Mouse (Mus musculus) kidney, postnatal 0 days (tissue): Measurements from ENCODE around the gene Hsh2d. TPM values are rescaled to one million over a fixed set of nuclear protein-coding genes. Genes with fewer than 3 reads are reported as not detected.

ENCODE experiments used
- ATAC-seq: fragments of 200-750 bp; cut with Nextera tagmentation; replicated peaks from 2 replicates; pipeline ENCODE4 v1.8.0; 2017; ENCODE audit warnings: low read depth, moderate number of reproducible peaks, moderate TSS enrichment, moderate library complexity; ENCODE audit not compliant: low FRiP score
- DNase-seq: peaks from one replicate; pipeline ENCODE4 v3.0.0-alpha.2; 2016; ENCODE audit warnings: low spot score
- H3K27ac ChIP-seq: fragments of 300-500 bp; sonication (generic); 2 replicates; pipeline ENCODE4 v1.5.1; 2014; ENCODE audit warnings: mild to moderate bottlenecking
- H3K27me3 ChIP-seq: fragments of 300-500 bp; sonication (generic); 2 replicates; pipeline ENCODE4 v1.6.1; 2014; ENCODE audit warnings: low read length, mixed read lengths; ENCODE audit not compliant: insufficient read depth
- H3K36me3 ChIP-seq: fragments of 300-500 bp; sonication (generic); 2 replicates; pipeline ENCODE4 v1.6.1; 2014; ENCODE audit warnings: low read length, mixed read lengths; ENCODE audit not compliant: insufficient read depth
- H3K4me1 ChIP-seq: fragments of 300-500 bp; sonication (generic); replicated peaks from 2 replicates; pipeline ENCODE4 v1.6.1; 2014; ENCODE audit warnings: antibody characterized with exemption, low read length, mixed read lengths; ENCODE audit not compliant: insufficient read depth
- H3K4me2 ChIP-seq: fragments of 300-500 bp; sonication (generic); 2 replicates; pipeline ENCODE4 v1.6.1; 2014; ENCODE audit warnings: mild to moderate bottlenecking, low read length, moderate library complexity, mixed read lengths
- H3K4me3 ChIP-seq: fragments of 300-500 bp; sonication (generic); replicated peaks from 2 replicates; pipeline ENCODE4 v1.5.1; 2014; ENCODE audit warnings: low read depth, low read length
- H3K9ac ChIP-seq: fragments of 300-500 bp; sonication (generic); 2 replicates; pipeline ENCODE4 v1.6.1; 2014; ENCODE audit warnings: low read depth, low read length
- H3K9me3 ChIP-seq: fragments of 300-500 bp; sonication (generic); replicated peaks from 2 replicates; pipeline ENCODE4 v1.6.1; 2016; ENCODE audit warnings: low read length, inconsistent platforms, mixed read lengths
- CTCF ChIP-seq: IDR thresholded peaks from 2 replicates; pipeline ENCODE4 v1.5.1; 2016; ENCODE audit warnings: antibody characterized with exemption, low read depth, mild to moderate bottlenecking, moderate library complexity
- WGBS: fragments of 180-500 bp; shearing (Covaris S2); extraction: QIAGEN DNeasy Blood & Tissue Kit; methylation state at CpG from one replicate; pipeline ENCODE4 v1.1.7; 2014; 5-methylcytosine and 5-hydroxymethylcytosine counted together
- polyA plus RNA-seq: library from polyadenylated mRNA; unstranded; fragments of >200 nt; fragmentation: Nextera tagmentation; extraction: Ambion mirVana; gene quantifications from 2 replicates; pipeline ENCODE4 v1.2.1, GENCODE M21; 2015

Gene Hsh2d
- polyA plus RNA-seq, 1 experiment from 2014 or later, result 0.24 TPM

DNA sequence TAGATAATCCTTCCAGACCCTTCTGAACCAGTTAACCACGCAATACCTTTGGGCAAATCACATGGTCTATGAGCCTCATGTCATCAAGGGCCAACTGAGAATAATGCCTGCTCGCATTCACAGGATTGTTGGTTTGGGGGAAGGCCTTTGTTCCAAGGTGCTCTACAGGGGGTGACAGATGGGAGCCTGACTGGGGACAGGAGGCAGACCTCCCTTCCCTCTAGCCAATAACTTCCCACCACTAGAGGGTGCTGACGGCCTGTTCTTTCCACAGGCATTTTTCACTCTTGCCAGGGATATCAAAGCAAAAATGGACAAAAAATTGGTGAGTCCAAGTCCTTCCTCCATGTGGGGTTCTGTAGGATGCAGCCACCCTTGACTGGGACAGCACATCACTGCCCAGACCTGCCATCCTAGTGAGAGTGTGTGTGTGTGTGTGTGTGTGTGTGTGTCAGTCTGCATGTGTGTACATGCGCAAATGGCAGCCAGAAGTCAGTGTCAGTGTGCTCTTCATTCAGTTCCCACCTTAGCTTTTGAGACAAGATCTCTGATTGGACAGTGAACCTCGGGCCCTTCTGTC, 12.0 kb upstream of the Hsh2d start:
- Histone ChIP-seq H3K4me1 (no peaks in the 10 kb centered on the region), H3K36me3 (peaks cover 70% of the 10 kb centered on the region), H3K9ac (no peak overlapping the region), H3K27ac (no peak overlapping the region), H3K4me2 (no peak overlapping the region), H3K4me3 (no peak overlapping the region), H3K27me3 (no peaks in the 10 kb centered on the region), H3K9me3 (no peaks in the 10 kb centered on the region)
- DNase-seq, result peak; percentile 83
- ATAC-seq, result peak; percentile 57; the same call in 1 of the 2 replicates
- TF ChIP-seq CTCF, result peak; percentile 91
- 66% methylated on average over 5 of the region's 5 CpGs for WGBS

DNA sequence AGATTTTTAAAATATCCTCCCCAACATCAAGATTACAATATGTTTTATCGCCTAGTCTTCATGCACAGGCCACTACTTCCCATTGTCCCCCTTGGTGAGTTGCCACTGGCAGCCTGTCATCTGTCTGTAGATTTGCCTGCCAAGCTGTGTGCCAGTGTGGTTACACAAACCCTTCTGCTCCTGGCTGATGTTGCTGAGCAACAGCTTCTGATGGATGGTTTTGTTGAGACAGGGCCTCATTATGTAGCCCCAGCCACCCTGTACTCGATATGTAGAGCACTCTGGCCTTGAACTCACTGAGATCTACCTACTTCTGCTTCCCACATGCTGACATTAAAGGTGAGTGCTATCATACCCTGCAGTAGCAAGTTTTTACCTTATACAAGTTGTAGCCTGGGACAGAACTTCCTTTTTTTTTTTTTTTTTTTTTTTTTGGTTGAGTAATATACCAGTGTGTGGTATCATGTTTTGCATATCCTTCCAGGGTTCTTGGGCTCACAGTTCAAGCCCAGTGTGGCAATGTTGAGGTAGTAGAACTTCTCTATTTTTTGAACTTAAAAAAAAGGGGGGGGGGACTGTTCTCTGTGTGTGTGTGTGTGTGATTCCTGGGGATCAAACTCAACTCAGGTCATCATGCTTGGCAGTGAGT, 5.8 kb upstream of the Hsh2d start:
- Histone ChIP-seq H3K4me1 (no peaks in the 10 kb centered on the region), H3K36me3 (peaks cover 19% of the 10 kb centered on the region; the same call in 1 of the 2 replicates), H3K9ac (no peak overlapping the region), H3K4me2 (no peak overlapping the region), H3K27ac (no peak overlapping the region), H3K9me3 (no peaks in the 10 kb centered on the region), H3K4me3 (no peak overlapping the region), H3K27me3 (no peaks in the 10 kb centered on the region)
- TF ChIP-seq CTCF, result no peak
- DNase-seq, result no peak
- WGBS, result 85% methylated on average over 2 of the region's 2 CpGs
- ATAC-seq, result no peak

DNA sequence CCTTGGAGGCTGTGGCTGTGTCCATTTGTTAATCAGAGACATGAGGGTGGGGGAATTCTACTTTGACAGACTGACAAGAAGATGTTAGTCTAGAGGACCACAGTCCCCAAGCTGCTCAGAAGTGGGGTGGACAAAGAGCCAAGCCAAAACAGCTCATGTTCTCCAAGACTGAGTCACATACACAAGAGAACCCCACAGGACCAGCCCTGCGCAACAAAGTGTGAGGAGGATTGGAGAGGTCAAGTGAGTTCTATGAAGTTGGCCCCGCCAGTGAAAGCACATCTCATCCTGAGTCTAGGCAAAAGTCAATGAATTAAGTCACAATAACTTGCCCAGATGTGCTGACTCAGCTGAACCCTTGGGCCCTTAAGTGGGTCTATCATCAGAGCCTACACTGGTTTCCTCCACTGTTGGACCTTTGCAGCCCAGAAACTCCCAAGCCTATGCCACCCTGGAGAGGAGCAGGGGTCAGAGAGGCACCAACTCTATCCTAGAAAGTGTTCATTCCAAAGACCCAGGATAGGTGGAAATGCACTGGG, 1.6 kb upstream of the Hsh2d start:
- Histone ChIP-seq H3K4me1 (no peaks in the 10 kb centered on the region), H3K9me3 (no peaks in the 10 kb centered on the region), H3K4me3 (no peak overlapping the region), H3K36me3 (no peaks in the 10 kb centered on the region), H3K4me2 (no peak overlapping the region), H3K27ac (no peak overlapping the region), H3K9ac (no peak overlapping the region), H3K27me3 (no peaks in the 10 kb centered on the region)
- DNase-seq (no peak), ATAC-seq (no peak)
- WGBS, result 78% methylated on average over 2 of the region's 2 CpGs
- TF ChIP-seq CTCF, result no peak

DNA sequence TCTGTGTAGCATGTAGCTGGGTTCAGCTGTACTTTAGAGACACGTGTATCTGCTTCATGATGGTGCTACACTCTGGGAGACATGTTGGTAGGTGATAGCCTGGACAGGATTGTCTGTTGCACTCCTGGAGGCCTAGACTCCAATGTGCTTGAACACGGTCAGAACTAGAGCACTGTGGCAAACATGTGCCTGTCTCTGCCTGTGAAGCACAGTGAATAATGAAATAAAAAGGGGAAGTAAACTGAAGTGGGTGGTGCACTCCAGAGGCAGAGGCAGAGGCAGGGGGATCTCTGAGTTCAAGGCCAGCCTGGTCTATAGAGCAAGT, 739 bp downstream of the Hsh2d start:
- 89% methylated on average over 2 of the region's 2 CpGs for WGBS
- Histone ChIP-seq H3K4me2 (no peak overlapping the region), H3K27ac (no peak overlapping the region), H3K4me3 (no peak overlapping the region), H3K9ac (no peak overlapping the region), H3K4me1 (no peaks in the 10 kb centered on the region), H3K27me3 (no peaks in the 10 kb centered on the region), H3K9me3 (no peaks in the 10 kb centered on the region), H3K36me3 (no peaks in the 10 kb centered on the region)
- DNase-seq (no peak), ATAC-seq (no peak)
- TF ChIP-seq CTCF, result no peak

DNA sequence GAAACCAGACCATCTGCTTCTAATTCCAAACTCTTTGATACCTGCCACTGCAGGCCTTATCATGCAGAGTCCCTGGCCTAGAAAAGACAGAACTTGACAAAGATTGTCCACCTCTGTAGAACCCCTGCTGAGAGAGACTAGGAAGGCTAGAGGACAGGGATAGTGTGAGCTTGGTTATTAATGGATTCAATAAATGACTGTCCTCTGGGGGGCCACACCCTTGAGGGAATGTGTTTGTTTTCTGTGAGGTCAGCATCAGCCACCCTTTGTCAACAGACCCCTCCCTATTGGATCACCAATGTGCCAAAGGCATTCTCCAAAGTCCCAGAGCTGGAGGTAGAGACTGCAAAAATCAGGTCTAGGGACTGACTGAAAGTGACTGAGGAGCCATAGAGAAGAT, 2.6 kb downstream of the Hsh2d start:
- Histone ChIP-seq H3K27me3 (no peaks in the 10 kb centered on the region), H3K36me3 (no peaks in the 10 kb centered on the region), H3K4me1 (no peaks in the 10 kb centered on the region), H3K4me3 (no peak overlapping the region), H3K27ac (no peak overlapping the region), H3K9me3 (no peaks in the 10 kb centered on the region), H3K4me2 (no peak overlapping the region), H3K9ac (no peak overlapping the region)
- ATAC-seq (no peak), DNase-seq (no peak)
- no peak for TF ChIP-seq CTCF

DNA sequence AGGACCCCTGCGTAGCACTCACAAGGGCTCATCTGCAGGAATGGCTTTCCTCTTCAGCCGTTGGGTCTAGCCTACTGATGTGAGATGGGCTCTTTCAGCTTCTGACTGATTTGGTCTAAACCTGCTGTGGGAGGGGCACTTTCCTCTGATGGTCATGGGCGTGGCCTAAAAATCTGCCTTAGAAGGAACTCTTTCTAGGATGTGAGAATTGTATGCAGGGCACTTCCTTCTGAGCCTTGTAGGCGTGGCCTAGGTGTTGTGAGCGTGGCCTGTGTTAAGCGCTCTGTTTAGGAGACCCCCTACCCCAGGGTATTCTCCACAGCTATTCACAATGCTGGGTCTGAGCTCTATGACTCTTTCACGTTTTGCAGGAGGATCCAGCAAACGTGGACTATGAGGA, 8.6 kb downstream of the Hsh2d start:
- no peaks in the 10 kb centered on the region for H3K4me1 ChIP-seq
- no peaks in the 10 kb centered on the region for H3K36me3 ChIP-seq
- H3K4me2 ChIP-seq, result no peak overlapping the region
- WGBS, result 65% methylated on average over 8 of the region's 8 CpGs
- H3K9ac ChIP-seq, result no peak overlapping the region
- no peak for ATAC-seq
- H3K9me3 ChIP-seq, result peaks cover 1% of the 10 kb centered on the region; the same call in 1 of the 2 replicates
- no peak overlapping the region for H3K27ac ChIP-seq
- no peak for TF ChIP-seq CTCF
- no peaks in the 10 kb centered on the region for H3K27me3 ChIP-seq
- no peak for DNase-seq
- H3K4me3 ChIP-seq, result no peak overlapping the region

DNA sequence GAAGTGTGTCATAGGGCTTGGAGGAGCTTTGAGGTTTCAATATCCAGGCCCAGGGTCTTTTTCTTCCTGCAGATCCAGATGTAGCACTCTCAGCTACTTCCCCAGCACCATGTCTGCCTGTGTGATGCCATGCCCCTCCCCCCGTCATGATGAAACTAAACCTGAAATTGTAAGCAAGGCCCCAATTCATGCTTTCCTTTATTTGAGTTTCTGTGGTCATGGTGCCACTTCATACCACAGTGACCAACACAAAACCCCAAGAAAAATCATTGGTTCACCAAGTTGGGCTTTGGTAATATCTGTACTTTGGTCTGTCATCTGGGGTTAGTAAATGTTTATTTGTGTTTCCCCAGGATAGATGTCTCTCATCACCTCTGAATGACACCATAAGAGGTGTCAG, 19.1 kb downstream of the Hsh2d start:
- Histone ChIP-seq H3K9me3 (no peaks in the 10 kb centered on the region), H3K4me3 (no peak overlapping the region), H3K27me3 (no peaks in the 10 kb centered on the region), H3K4me1 (no peaks in the 10 kb centered on the region), H3K9ac (no peak overlapping the region), H3K36me3 (no peaks in the 10 kb centered on the region), H3K4me2 (no peak overlapping the region), H3K27ac (no peak overlapping the region)
- WGBS, result 57% methylated on average over 1 of the region's 1 CpGs
- no peak for TF ChIP-seq CTCF
- ATAC-seq (no peak), DNase-seq (no peak)
